Mouse (Mus musculus) fat pad, adult 2 months (tissue): ENCODE measurements at regions not wholly inside any gene's neighbourhood (a gene's known extent, or its start where the extent isn't known, plus 50 kb on each side); places are given as distances from the start of the nearest gene placed in this dataset.

ENCODE experiments used
- DNase-seq: peaks from one replicate; pipeline ENCODE4 v3.0.0-alpha.2; 2011; ENCODE audit warnings: low read depth, low spot score; ENCODE audit errors: extremely low read depth

DNA sequence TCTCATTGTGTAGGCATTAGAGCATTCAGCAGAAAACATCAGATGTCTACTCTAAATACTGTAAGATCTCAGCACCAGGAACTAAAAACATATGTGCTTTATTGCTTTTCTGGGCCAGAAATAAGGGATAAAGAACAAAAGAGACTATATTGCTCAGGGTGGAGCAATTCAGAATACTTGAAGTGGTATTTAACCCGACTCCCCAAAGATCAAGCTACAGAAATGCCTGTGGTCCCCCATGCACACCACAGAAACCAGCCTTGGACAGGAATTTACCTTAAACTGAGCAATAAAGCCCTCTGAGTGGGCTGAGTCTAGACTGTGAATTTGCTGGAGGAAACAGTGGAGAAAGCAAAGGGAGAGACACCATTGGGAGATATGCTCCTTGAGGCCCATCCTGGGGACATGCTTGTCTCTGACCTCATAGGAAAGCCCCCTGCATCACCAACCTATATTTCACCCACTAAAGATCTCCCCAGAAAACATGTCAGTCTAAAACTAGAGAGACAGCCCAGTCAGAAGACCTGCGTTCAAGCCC, 197.3 kb upstream of the 4930412O13Rik start:
- DNase-seq: no peak

DNA sequence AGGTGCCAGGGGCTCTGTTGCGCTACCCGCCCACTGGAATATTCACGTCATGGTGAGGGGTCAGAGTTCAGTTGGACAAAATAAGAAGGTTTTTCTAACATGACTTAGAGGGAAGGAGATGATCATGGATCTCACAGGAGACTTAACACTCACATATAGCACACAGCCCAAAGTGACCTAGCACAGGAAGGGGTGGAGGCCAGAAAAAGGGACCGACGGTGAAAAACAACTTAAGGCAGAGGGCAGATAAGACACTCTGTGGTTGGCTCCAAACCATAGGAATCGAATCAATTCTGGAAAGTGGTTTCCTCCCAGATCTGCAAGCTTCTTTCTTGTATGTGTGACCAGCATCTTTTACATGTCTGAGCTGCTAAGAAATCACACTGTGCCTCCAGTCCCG, 192.9 kb upstream of the 4930412O13Rik start:
- DNase-seq: no peak

DNA sequence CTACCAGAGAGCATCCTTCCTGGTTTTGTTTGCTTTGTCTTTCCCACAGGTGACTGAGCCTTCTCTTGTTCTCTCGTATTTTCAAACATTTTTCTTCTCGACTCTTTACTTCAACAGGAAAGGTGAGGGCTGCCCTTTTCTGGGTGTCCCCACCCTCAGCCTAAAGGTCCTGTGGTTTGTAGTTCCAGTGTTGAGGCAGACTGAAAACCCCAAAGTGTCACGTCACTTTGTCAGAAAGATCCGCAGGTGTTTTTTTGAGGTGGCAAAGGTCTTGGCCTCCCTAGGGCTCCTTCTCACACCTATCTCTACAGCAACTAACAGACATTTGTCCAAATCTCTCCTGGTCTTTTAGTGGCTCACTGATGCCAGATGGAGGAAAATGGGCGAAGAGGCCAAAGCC, 191.5 kb upstream of the 4930412O13Rik start:
- DNase-seq: no peak

DNA sequence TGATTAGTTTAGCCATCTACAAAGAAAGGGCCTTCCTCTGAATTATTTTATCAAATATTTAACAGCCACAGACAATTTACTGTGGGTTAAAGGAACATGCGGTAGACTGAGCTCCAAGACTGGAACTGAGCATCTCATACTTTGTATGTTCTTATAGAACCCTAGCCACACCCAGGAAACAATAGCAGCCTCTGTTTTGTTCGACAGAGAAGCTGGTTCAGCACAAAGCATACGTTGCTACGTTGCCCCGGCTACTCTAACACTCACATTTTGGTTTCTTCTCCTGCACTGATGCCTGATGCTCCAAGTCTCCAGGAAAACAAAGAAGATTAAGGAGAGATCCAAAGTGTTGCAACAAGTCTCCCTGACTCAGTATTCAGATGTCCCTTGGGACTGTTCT, 189.5 kb upstream of the 4930412O13Rik start:
- DNase-seq: no peak

DNA sequence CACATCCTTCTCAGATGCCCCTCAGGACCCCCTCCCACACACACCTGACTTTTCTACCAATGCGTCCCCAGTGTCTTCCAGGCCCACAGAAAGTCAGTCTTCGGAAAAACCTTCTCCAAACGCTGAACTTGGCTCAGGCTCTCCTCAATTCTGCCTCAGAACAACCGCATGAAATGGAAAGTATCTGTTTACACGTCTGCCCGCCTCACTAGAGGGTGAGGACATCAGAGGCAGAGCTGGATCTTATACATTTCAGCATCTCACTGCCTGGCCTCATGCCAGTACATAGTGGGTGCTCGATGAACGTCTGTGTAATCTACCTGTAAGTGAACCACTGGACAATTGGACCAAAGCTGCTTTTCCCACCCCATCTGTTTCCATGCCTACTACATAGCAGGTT, 189.1 kb upstream of the 4930412O13Rik start:
- DNase-seq: no peak

DNA sequence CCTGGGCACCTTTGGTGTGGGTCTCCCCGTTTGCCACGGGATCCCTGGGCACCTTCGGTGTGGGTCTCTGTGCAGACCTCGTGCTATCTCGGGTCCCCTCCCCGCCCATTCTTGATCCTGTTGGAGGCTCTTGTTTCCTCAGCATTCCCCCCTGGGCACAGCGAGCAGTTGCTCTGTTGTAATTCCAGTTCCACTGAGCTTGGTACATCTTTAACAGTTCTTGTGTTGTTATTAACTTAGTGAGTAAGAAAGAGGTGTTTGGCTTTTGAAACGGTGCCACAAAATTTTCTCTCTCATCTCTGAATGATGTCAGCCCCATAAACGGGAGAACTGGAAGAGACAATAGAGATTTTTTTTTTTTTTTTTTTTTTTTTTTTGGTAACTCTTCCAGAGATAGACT, 187.7 kb upstream of the 4930412O13Rik start:
- no peak for DNase-seq

DNA sequence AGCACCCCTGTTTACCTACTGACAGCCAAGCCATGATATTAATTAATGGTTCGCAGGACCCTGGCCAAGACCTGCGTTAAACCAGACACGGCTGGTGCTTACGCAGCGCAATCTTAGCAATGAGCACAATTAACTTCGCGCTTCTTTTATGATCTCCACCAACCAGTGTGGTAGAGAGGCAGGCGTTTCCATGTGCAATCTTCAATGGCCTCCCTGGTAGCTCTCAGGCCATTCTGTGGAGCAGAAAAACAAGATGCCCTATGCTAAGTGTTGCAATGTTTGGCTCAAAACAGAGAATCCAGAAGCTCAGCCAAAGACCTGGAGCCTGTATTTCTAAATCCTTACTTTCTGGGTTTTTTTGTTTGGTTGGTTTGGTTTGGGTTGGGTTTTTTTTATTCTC, 186.9 kb upstream of the 4930412O13Rik start:
- DNase-seq: peak; percentile 64

DNA sequence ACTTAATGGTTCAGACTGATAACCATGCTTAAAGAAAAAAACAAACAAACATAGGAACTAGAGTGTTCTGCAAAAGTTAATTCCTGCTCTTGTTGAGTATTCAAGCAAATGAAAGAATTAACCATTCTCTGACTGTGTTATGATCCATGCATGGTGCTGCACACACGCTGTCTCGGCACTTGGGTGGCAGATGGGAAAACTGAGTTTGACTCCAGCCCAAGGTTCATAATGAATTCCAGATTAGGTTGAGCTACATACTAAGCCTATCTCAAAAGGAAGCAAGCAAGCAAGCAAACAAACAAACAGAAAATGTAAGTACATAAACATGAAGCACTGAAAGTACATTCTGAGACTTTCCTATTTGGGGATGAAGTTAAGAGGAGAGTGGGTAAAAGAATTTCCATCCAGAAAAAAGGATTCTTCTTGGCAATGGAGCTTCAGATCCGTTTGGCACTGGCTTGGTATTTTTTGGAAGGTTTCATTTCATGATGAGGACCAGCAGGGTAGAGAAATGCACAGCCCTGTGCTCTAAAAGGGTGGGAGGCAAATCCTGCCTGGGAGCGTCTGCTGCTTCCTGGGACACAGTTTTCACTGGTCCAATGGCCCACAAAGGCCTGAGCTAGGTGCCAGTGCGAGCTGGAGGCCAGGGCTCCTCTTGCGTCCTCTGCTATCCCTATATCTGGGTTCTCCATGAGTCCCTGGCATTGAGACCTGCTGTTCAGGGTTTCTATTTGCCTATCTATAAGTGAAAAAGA, 183.3 kb upstream of the 4930412O13Rik start:
- DNase-seq: no peak

DNA sequence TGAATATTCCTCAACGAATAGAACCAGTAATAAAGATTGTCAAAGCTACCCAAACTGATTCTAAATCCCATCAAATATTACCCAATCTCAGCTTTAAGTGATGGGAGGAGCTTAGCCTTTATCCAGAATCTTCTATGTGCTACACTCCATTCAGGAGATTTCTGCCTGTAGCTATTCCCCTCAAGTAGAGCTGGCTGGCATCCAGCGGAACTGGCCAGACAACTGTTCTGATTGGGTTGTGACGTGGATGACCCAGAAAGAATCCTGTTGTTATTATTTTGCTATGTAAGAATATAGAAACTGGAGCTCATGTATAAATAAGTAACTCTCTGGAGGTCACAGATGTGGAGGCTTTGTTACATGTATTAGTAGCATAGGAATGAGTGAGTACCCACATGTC, 176.8 kb upstream of the 4930412O13Rik start:
- DNase-seq: no peak

DNA sequence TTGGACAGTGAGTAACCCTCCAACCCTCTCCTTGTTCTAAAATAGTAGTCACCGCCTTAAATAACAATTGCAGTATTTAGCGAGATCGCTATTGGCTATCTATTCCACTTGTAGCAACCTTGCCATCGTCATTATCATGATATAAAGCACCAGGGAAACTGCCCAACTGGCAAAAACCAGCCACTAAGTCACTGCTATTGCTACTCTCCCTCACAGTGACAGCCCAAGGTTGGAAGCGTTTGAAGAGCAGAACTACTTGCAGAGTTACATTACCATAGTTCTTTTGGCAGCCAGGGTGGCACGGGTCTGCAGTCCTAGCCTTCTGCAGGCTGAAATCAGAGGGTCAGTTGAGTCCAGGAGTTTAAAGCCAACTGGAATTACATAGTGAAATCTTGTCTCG, 171.6 kb upstream of the 4930412O13Rik start:
- no peak for DNase-seq

DNA sequence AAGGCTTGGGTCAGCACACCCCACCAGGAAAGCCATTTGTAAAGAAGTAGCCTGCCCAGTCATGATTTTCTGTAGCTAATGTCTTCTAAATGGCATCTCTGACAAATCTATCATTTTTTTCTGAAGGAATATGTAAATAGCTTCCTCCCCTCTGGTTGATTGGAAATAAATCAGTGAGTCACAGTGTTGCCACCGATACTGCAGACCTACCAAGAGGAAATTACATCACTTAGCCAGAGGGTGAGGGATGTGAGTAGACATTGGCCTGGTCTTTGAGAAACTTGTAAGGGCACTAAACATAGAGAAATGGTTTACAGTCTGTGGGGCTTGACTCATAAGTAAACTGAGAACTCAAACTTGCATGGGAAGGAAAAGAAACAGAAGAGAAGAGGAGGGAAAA, 163.1 kb upstream of the 4930412O13Rik start:
- no peak for DNase-seq

DNA sequence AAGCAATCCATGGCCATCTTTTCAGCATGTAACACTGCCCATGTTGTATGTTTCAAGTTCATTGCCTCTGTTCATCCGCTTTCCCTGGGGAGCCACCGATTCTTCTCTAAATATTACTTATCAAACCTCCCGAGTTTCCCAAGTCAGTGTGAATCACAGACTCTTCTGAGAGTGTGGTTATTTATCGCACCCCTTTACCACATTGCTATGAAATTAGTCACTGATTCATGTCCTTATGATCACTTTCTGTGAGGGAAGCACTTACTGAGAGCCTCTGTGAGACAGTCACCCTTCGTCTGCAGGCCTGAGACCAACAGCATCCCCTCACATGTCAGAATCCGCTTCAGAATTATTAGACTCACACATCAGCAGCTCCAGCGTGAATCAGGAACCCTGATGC, 147.8 kb upstream of the 4930412O13Rik start:
- no peak for DNase-seq

DNA sequence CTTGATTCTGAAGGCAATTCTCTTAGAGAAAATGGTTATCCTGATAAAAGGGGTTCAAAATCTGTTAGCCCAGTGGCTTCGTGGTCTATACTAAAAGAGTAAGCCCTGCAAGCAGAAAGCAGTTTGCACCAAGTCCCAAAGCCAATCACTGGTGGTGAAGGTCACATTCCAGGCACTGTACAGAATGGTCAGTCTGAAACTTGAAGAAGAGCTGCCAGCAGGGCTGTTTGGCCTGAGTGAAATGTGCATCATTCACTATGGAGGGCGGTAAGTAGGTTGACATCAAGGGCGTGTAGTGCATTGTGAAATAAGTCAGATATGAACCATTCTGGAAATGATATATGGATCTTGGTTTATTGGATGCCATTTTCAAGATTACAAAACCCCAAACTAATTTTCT, 136.9 kb upstream of the 4930412O13Rik start:
- DNase-seq: no peak

DNA sequence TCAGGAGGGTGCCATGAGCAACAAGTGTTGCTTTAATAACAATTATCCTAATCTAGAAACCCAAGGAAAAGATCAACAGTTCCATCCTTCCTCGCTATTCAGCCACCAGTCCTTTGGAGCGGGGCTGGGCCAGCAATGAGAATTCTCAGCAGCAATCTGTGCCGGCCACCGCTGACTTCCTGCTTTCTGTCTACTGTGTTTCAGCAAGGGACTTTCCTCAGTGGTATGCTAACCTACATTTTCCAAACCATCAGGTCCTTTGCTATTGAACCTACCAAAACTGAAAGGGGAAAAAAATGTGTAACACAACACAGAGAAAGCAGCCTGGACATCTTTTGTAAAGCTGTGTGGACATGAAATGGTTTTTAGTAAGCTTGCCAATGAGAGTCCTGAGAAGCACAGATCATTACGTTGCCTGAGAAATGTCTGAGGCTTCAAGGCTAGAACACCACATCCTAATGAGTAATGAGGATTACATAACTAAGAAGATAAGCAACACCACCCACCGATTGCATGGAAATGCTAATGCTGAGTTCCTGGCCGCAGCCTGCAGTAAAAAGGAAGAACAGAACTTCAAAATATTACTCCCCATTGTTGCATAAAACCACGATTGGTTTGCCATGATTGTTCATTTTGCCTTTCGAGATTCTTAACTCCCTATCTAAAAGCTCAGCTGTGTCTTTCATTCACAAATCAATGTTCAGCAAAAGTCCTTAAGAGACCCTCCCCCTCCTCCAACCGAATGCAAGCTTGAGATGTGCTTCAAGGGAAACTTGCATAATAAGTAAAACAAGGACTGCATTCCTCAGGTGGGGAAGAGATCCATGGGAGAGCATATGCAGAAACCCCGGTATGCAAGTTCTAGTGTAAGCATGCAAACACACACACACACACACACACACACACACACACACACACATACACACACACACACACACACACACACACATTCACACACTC, 130.9 kb upstream of the 4930412O13Rik start:
- DNase-seq: peak; percentile 16

DNA sequence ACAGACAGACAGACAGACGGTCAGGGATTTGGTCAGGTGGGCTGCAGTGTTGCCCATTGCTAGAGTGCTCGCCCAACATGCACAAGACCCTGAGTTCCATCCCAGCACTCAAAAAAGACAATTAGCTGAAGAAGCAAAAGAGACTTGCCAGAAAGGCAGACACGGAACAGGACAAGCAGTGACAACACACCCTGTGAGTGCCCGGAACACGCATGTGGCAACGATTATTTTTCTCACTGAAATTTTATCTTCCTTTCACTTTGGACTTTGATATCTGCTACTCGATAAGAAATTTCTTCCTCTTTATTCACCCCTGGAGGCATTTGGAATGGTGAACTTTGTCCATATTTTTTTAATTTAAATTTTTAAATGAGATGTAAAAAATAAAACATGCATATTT, 127.4 kb upstream of the 4930412O13Rik start:
- no peak for DNase-seq

DNA sequence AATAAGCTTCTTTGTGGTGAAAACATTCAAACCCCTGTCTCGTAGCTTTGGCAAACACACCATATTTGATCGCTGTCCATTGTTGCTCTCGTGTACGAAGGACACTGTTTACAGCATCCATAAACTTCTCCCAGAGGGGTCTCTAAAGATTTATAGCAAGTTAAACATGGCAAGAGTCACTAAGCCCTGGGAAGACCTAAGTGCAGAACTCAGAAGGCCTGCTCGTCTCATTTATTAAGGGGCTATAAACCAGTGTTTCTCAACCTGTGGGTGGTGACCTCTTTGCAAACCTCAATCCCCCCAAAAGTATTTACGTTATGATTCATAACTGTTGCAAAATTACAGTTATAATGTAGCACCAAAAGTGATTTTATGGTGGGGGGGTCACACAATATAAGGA, 126.9 kb upstream of the 4930412O13Rik start:
- DNase-seq: no peak

DNA sequence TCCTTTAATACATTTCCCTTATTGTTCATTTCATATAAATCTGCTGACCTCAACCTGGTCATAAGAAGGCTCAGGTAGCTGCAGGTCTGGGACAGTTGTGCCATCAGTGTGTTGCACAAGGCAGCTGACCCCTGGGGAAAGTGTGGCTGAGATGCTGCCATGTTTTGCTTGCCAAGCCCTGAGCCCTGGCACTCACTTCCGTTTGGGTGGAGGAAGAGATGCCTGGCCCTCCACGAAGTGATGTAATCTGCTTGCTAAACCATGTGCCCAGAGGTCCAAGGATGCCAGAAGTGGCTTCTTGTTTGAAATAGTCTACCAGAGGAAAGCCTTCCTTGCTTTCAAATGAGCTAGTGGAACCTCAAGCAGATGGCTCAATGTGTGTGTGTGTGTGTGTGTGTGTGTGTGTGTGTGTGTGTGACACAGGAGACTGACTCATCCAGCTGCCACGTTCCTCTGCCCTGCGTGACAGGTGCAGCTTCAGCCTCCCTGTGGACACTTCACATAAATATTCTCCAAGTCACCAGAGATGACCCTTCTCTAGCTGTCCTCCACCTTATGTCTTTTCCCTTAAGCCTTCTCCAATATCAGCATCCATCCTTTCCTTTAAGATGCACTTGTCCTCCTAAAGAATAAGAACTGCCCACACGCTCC, 123.2 kb upstream of the 4930412O13Rik start:
- peak; percentile 43 for DNase-seq

DNA sequence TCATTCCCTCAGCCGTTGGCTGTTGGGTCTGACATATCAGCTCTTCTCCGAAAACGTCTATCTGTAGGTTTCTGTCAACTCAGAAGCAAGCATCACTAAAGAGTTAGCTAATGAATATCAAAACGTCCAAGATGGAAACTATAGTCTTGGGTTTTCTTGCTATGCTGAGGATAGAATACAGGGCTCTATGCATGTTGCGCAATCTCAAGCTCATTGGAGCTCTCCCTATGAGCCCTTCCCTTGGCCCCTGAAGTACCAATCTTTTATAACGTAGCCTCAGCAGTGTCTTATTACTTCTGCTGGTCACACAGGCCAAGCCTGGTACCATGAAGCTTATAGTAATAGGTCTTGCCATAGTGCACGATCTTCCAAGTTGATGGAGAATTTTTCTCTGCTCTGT, 122.1 kb upstream of the 4930412O13Rik start:
- no peak for DNase-seq

DNA sequence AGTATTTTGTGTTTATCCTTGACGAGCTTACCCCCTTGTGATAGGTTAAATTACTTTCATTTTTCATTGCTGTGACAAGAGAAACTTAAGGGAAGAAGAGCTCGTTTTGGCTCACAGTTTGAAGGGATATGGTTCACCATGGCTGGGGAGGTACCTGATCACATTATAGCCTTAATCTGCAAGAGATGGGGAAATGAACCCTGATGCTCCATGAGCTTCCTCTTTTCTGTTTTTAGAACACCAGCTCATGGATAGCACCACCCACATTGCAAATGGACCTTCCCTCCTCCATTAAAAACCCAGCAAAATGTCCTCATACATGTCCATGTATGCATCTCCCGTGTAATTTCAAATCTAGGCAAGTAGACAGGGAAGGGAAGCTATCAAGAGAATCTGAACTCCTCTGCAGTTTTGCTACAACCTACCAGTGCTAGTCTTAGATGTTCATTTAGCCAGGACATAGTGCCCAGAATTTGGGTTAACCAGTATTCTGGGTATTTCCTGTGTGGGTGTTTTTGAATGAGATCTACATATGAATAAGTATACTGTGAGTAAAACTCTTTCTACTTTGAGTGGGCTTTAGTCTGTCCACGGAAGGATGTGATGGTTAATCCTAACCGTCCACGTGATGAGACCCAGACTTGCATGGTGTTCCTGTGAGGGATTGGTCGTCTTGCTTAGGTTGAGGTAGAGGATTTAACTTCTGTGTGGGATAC, 121.5 kb upstream of the 4930412O13Rik start:
- no peak for DNase-seq

DNA sequence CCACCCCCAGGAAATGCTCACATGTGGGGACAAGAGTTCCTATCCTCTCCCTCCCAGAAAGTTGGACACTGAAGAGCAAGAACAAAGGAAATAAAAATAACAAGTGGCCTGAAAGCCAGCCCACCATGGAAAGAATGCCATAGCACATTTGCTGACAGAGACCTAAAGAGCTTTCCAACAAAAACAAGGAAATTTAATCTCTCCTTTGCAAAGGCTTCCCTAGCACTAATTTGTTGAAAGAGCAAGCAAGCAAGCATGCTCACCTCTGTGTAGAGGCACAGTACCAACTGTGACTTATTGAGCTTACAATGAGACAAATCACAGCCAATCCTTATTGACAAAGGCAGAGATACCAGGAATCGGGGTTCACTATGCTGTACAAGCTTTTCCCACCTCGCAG, 100.9 kb upstream of the 4930412O13Rik start:
- no peak for DNase-seq

DNA sequence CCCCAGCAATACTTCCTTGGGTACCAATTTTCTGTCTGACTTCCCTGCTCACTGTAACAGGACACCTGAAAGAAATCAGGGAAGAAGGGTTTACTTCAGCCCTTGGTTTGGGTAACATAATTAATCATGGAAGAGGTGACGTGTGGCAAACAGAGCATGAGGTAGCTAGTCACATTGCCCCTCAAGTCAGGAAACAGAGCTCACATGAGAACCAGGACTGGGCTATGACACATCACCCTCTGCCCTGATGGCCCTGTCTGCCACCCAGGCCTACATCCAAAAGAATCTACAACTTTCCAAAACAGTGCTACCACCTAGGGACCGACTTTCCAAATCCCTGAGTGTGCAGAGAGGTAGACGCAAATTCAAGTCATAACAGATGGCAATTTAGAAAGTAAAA, 98.4 kb upstream of the 4930412O13Rik start:
- DNase-seq: no peak
